Mouse (Mus musculus): ENCODE data around the gene Klhl32. TPM values are rescaled to one million over a fixed set of nuclear protein-coding genes. Genes with fewer than 3 reads are reported as not detected.

The Klhl32 gene
- total RNA-seq, 4 experiments from 2014 or later, result 0.07 to 0.17 (median 0.11) TPM; not detected in 1

Other genes with a start within 250 kb of the Klhl32 start
- 10 to 100 TPM; 36.7 to 43.3 (median 43.1) TPM for gene Ndufaf4, start 47.0 kb upstream of the Klhl32 start, total RNA-seq (2022)
- 1 to 10 TPM in 1 of 4 experiments, under 1 TPM in 3; 0.12 to 1.0 (median 0.52) TPM for gene Gpr63, start 115.3 kb upstream of the Klhl32 start, total RNA-seq (2022)

Measured in gastrocnemius, adult 8-10 months (tissue).